Mouse (Mus musculus) limb, embryonic 11.5 days (tissue): ENCODE measurements around the gene 1700067K01Rik. TPM values are rescaled to one million over a fixed set of nuclear protein-coding genes. Genes with fewer than 3 reads are reported as not detected.

Experiments
- microRNA counts: library from miRNA; unstranded; fragments of <30 nt; microRNA quantifications from one replicate; lab custom pipeline; 2016
- microRNA-seq: library from miRNA; unstranded; fragments of <30 nt; microRNA quantifications from one replicate; pipeline ENCODE4, GENCODE M21; 2016
- polyA plus RNA-seq: library from polyadenylated mRNA; unstranded; fragments of >200 nt; fragmentation: Nextera tagmentation; extraction: Ambion mirVana; gene quantifications from 2 replicates; pipeline ENCODE4 v1.2.1, GENCODE M21; 2014

1700067K01Rik gene
- polyA plus RNA-seq, 1 experiment from 2014 or later, result 1.2 TPM

MicroRNAs within 50 kb of the gene (microRNA counts, 519-probe panel; counts per million panel counts)
- not detected for microRNA mmu-miR-1199 (lab: Ali Mortazavi, UCI)

Small RNA genes lying within 50 kb of the gene (microRNA-seq; reads per million reads assigned to microRNA genes)
- gene Mir1199, result not detected
- gene Mir8111, result 2.1 reads per million

Other genes with a start within 250 kb of the 1700067K01Rik start
- 20.7 and 23.0 TPM in 2 replicates for gene Adgrl1, start 101.4 kb upstream of the 1700067K01Rik start, polyA plus RNA-seq
- gene Gm10644, start 46.3 kb upstream of the 1700067K01Rik start, polyA plus RNA-seq, result 0.76 and 0.81 TPM in 2 replicates
- 81.8 and 84.1 TPM in 2 replicates for gene Asf1b, start 46.0 kb upstream of the 1700067K01Rik start, polyA plus RNA-seq
- gene Prkaca, start 28.5 kb upstream of the 1700067K01Rik start, polyA plus RNA-seq, result 145 and 156 TPM in 2 replicates
- gene Samd1, start 3.8 kb upstream of the 1700067K01Rik start, polyA plus RNA-seq, result 18.9 and 19.0 TPM in 2 replicates
- 0.18 and 0.35 TPM in 2 replicates for gene 2210011C24Rik, start 10.7 kb downstream of the 1700067K01Rik start, polyA plus RNA-seq
- gene Palm3, start 20.0 kb downstream of the 1700067K01Rik start, polyA plus RNA-seq, result 1.1 and 2.1 TPM in 2 replicates
- gene Il27ra, start 41.1 kb downstream of the 1700067K01Rik start, polyA plus RNA-seq, result 0.20 and 0.27 TPM in 2 replicates
- not detected in 2 replicates for gene Rln3, start 43.5 kb downstream of the 1700067K01Rik start, polyA plus RNA-seq
- 1.2 and 1.3 TPM in 2 replicates for gene Gm10643, start 63.6 kb downstream of the 1700067K01Rik start, polyA plus RNA-seq
- 11.9 and 12.9 TPM in 2 replicates for gene Rfx1, start 65.3 kb downstream of the 1700067K01Rik start, polyA plus RNA-seq
- 13.4 and 15.2 TPM in 2 replicates for gene Dcaf15, start 103.3 kb downstream of the 1700067K01Rik start, polyA plus RNA-seq
- gene Podnl1, start 124.5 kb downstream of the 1700067K01Rik start, polyA plus RNA-seq, result 0.10 and 0.17 TPM in 2 replicates
- gene Cc2d1a, start 146.4 kb downstream of the 1700067K01Rik start, polyA plus RNA-seq, result 15.2 and 15.7 TPM in 2 replicates
- 0.61 and 0.89 TPM in 2 replicates for gene 4930432K21Rik, start 146.5 kb downstream of the 1700067K01Rik start, polyA plus RNA-seq
- gene Nanos3, start 183.7 kb downstream of the 1700067K01Rik start, polyA plus RNA-seq, result 4.3 and 4.9 TPM in 2 replicates
- gene Zswim4, start 235.6 kb downstream of the 1700067K01Rik start, polyA plus RNA-seq, result 23.9 and 24.5 TPM in 2 replicates
- gene D8Ertd738e, start 248.2 kb downstream of the 1700067K01Rik start, polyA plus RNA-seq, result 361 and 375 TPM in 2 replicates